ENCODE assay signal across 8 mouse cellular contexts in the genomic region with DNA sequence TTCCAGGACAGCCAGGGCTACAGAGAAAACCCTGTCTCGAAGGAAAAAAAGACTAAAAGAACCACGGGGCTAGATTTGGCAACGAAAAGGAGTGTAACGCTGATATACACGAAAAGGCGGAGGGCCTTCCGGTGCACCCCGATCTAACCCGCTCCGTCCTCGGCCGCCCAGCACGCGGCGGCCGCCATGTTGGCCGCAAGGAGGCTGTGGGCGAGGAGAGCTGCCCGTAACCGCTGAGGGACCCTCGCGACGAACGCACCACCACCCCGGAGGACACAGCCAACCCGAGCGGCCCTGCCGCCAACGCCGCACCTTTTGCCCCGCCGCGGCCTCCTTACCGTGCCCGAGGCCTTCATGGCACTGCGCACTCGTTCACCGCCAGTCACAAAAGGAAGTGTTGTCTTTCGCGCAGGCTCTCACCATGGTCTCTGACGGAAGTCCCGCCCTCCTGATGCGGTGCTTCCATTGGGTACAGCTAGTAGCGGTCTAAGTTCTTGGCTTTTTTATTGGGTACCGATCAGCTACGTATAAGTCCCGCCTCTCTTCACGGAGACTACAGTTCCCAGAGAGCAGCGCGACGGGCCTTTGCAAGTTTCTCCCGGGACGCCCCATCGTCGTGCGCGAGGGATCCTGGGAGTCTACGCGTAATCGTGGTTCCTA. TPM values are rescaled to one million over a fixed set of nuclear protein-coding genes. Genes with fewer than 3 reads are reported as not detected.
DNase-seq lines count a peak whose midpoint lies in the region; ATAC-seq lines count a peak whose summit lies in the region.

A gene (minus strand): TSS at position 392 of the 660 bp plus-strand sequence.

- DNase-seq in Muller cell, postnatal 12 days (ENCODE audit: inconsistent ontology term): peak; percentile 95
- DNase-seq in cerebellum, adult 9-11 months: peak; percentile 98
- peak; percentile 98 for DNase-seq in frontal cortex, adult 2 months (ENCODE audit: extremely low spot score in 1 of 2, low spot score in 1 of 2)
- peak; percentile 97 for DNase-seq in hindbrain, embryonic 11.5 days (ENCODE audit: low spot score)
- DNase-seq in layer of hippocampus, postnatal 10 days (ENCODE audit: low spot score in 2 of 2): peak; percentile 85 to 91
- peak; percentile 98 for DNase-seq in lung, postnatal 10 days
- DNase-seq in ovary, postnatal 36 days (ENCODE audit: low spot score): peak; percentile 88
- DNase-seq in thymus, postnatal 25 days: peak; percentile 93

- H3K9ac ChIP-seq in hindbrain, embryonic 11.5 days (ENCODE audit: low read depth, low read length): peak within 1 kb of the TSS; percentile 75

- WGBS in hindbrain, embryonic 11.5 days: 0% methylated on average over 57 of the region's 60 CpGs

- peak; percentile 97 for ATAC-seq in hindbrain, embryonic 11.5 days (ENCODE audit: low FRiP score)

- H3K4me2 ChIP-seq in hindbrain, embryonic 11.5 days (replicated peaks; ENCODE audit: low read depth, low read length): peak within 1 kb of the TSS; percentile 85

- H3K9me3 ChIP-seq in hindbrain, embryonic 11.5 days (ENCODE audit: control insufficient read depth, low read length): no peaks in the 10 kb centered on the region

- H3K27me3 ChIP-seq in hindbrain, embryonic 11.5 days (ENCODE audit: control insufficient read depth, insufficient read depth, low read length): peaks cover 17% of the 10 kb centered on the region

- H3K4me1 ChIP-seq in hindbrain, embryonic 11.5 days (replicated peaks; ENCODE audit: control insufficient read depth, insufficient read depth, low read length): peaks cover 10% of the 10 kb centered on the region; the same call in 1 of the 2 replicates

- H3K27ac ChIP-seq in hindbrain, embryonic 11.5 days (ENCODE audit: low read depth, low read length): peak within 1 kb of the TSS; percentile 59

- H3K4me3 ChIP-seq in hindbrain, embryonic 11.5 days (ENCODE audit: low read depth, low read length): peak within 1 kb of the TSS; percentile 66

- H3K36me3 ChIP-seq in hindbrain, embryonic 11.5 days (ENCODE audit: control insufficient read depth, insufficient read depth, low read length): no peaks in the 10 kb centered on the region; the same call in 1 of the 2 replicates

RNA-seq across cellular contexts. Expression of the gene that starts here (rescaled TPM):
- 1,785 and 1,788 TPM in 2 replicates for polyA plus RNA-seq in frontal cortex, adult 2 months (2012; rRNA removed)
- 3,048 and 3,182 TPM in 2 replicates for polyA plus RNA-seq in hindbrain, embryonic 11.5 days (2014; fragmentation: Nextera tagmentation; extraction: Ambion mirVana)
- 100 to 1,000 TPM; 832 to 857 TPM for total RNA-seq in layer of hippocampus, postnatal 10 days (2021)

Comparison
In these comparisons a context has a peak if more than half of its experiments do, and no peak if none do; other contexts are left out.
1. Peak in every context shown above with its lines: DNase-seq, ATAC-seq, H3K4me3 ChIP-seq and H3K27ac ChIP-seq.